In the genomic region with DNA sequence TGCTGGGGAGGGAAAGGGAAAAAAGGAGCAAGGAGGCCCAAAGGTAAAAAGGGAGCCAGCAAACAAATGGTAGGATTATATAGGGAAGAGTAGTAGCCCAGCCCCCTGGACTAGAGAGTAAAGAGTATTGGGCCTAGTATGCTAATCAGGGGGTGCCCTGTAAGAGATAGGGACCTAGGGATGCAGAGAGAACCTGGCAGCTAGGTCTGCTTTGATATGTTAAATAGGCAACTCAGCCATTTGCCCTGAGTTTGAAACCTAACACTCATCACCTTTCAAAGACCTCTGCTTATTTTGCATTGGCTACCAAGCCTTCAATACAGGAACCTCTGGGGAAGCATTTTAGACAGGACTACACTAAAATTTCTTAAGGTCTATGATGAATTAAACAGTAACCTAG, we compare ENCODE assay signal across 19 mouse cellular contexts.
DNase-seq lines count a peak whose midpoint lies in the region.
"Had no signal": no experiment of that assay in that cellular context is flagged by ENCODE, and none has a peak within 500 bp of the region (broad histone marks: within the 10 kb centered on the region; RNA-seq: fewer than 3 reads in every experiment).

No protein-coding gene starts in this region.

- DNase-seq in ES-CJ7 (ENCODE audit: low read depth, low spot score) (peak; percentile 72), R1 (ENCODE audit: low read depth, low spot score) (peak; percentile 56), ZHBTc4 (ENCODE audit: low read depth, low spot score) (peak; percentile 43)
- no peak for DNase-seq in layer of hippocampus, postnatal 25 days (ENCODE audit: extremely low spot score in 1 of 2, low spot score in 1 of 2)
- no peak for DNase-seq in heart, adult 11 months
- no peak for DNase-seq in cerebellum, adult 18-20 months
- DNase-seq: adrenal gland, adult 2 months; adrenal gland, adult 8-10 months; adrenal gland, postnatal 10 days; adrenal gland, postnatal 14 days; adrenal gland, postnatal 25 days; adrenal gland, postnatal 36 days; B cell, adult 2 months; cerebellum, adult 11 months; cerebellum, adult 11-12 months; cerebellum, adult 2 months; cerebellum, adult 8-10 months; cerebellum, adult 9-10 months; cerebellum, adult 9-11 months had no signal

Comparison
In these comparisons a context has a peak if more than half of its experiments do, and no peak if none do; other contexts are left out.
1. DNase-seq: peak in ES-CJ7 (single experiment), R1 (single experiment) and ZHBTc4 (single experiment); none in layer of hippocampus, postnatal 25 days (0 of 2), heart, adult 11 months (single experiment) and cerebellum, adult 18-20 months (0 of 2).